Mouse (Mus musculus) liver, embryonic 14.5 days (tissue): ENCODE data around the gene Toe1.

Source experiments
- CTCF ChIP-seq: IDR thresholded peaks from 2 replicates; pipeline ENCODE4 v1.5.1; 2016; ENCODE audit warnings: antibody characterized with exemption, low read depth, control low read depth
- EP300 ChIP-seq: IDR thresholded peaks from 2 replicates; pipeline ENCODE4 v1.6.1; 2016; ENCODE audit warnings: antibody characterized with exemption, low read depth

DNA sequence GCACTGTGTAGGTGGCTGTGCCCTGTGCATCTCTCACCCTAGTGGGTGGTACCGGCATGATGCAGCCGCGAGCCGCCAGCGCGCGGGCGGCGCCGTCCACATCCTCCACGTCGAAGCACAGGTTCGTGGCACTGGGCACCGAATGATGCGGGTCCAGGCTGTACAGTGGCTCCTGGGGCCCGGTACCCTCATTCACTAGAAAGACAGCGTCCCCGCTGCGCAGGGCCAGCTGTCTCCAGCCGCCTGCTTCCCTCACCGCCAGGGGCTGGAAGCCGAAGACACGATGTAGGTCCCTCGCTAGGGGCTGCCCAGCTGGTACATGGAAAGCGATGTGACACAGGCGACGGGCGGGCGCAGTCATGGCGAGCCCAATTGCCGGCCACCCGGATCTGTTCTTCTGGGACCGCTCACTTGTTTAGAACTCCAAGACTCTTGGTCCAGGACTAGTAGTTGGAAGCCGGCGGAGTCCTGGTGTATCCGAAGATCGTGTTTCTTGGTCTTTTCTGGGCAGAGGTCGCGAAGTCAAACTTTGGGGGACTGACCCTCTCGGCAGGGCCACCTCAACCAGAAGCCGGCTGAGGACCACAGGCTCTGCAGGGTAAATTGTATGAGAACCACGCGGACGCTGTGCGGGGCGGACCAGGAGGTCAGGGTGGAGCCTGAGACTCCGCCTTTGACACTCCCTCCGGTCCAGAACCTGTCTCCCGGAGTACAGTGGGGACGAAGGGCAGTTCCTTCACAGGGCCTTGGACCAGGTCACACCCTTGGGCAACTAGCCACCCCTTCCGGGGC lies 13.7 kb upstream of the Toe1 start:
- peak; percentile 63 for TF ChIP-seq CTCF
- no peak for TF ChIP-seq EP300
